Mouse (Mus musculus) layer of hippocampus, adult 8-10 months (tissue): ENCODE data around the gene Lpo. TPM values are rescaled to one million over a fixed set of nuclear protein-coding genes. Genes with fewer than 3 reads are reported as not detected.

ENCODE experiments used
- DNase-seq, 2 experiments: peaks; one replicate each; pipeline ENCODE4 v3.0.0; 2022; ENCODE audit warnings: low spot score in 2 of 2
- microRNA-seq, 2 experiments: library from miRNA; unstranded; fragments of <30 nt; microRNA quantifications; one replicate each; pipeline ENCODE4 v1.2.0; 2022
- total RNA-seq, 4 experiments: library from RNA; stranded (reverse); gene quantifications; 2 replicates each; pipeline ENCODE4 v1.2.4; 2022

Lpo gene
- total RNA-seq, 4 experiments from 2014 or later, result 0.20 to 1.0 (median 0.30) TPM

- DNase-seq, result peak in 1 of 2 experiments; percentile 37
Observed at GRCm38 (mm10) chr11:87759609-87760005, 68.5 kb downstream of the Lpo start.

- DNase-seq, result no peak
Observed at GRCm38 (mm10) chr11:87758957-87759608, 69.0 kb downstream of the Lpo start.

GRCm38 (mm10) chr11:87758161-87758911 is 69.8 kb downstream of the Lpo start:
- DNase-seq, result no peak

- DNase-seq, result no peak
Observed at GRCm38 (mm10) chr11:87757001-87757954, 70.8 kb downstream of the Lpo start.

Small RNA genes lying within 50 kb of the gene (microRNA-seq; reads per million reads assigned to microRNA genes)
- gene Mir142, result 0 reads per million in 2 experiments
- 0 reads per million in 2 experiments for gene Mir142b

Other genes starting within 250 kb of the Lpo start
- 100 to 1,000 TPM in 1 of 4 experiments, 10 to 100 TPM in 3; 75.1 to 105 (median 86.8) TPM for gene Mtmr4, start 236.1 kb downstream of the Lpo start, total RNA-seq
- gene Hsf5, start 211.1 kb downstream of the Lpo start, total RNA-seq, result under 1 TPM; 0.45 to 0.77 (median 0.57) TPM
- 1 to 10 TPM; 2.5 to 5.7 (median 3.6) TPM for gene Rnf43, start 165.6 kb downstream of the Lpo start, total RNA-seq
- gene Supt4a, start 90.7 kb downstream of the Lpo start, total RNA-seq, result 10 to 100 TPM; 61.3 to 76.3 (median 69.6) TPM
- 100 to 1,000 TPM; 145 to 183 (median 166) TPM for gene Tspoap1, start 67.7 kb downstream of the Lpo start, total RNA-seq
- gene Mpo, start 34.7 kb downstream of the Lpo start, total RNA-seq, result under 1 TPM in 1 of 4 experiments, not detected in 3; 0.79 TPM
- 1 to 10 TPM; 6.3 to 8.1 (median 6.9) TPM for gene Mks1, start 24.9 kb upstream of the Lpo start, total RNA-seq
- gene Epx, start 47.2 kb upstream of the Lpo start, total RNA-seq, result under 1 TPM in 2 of 4 experiments, not detected in 2; 0.16 to 0.35 TPM
- not detected for gene Olfr462, start 64.0 kb upstream of the Lpo start, total RNA-seq
- not detected for gene Olfr463, start 69.1 kb upstream of the Lpo start, total RNA-seq
- gene Olfr464, start 92.7 kb upstream of the Lpo start, total RNA-seq, result not detected
- 100 to 1,000 TPM; 470 to 530 (median 496) TPM for gene Dynll2, start 159.2 kb upstream of the Lpo start, total RNA-seq
- gene Srsf1, start 219.1 kb upstream of the Lpo start, total RNA-seq, result 100 to 1,000 TPM; 208 to 223 (median 218) TPM
- 10 to 100 TPM; 25.0 to 26.5 (median 25.7) TPM for gene Vezf1, start 240.0 kb upstream of the Lpo start, total RNA-seq